Mouse (Mus musculus): Measurements from ENCODE around the gene Dnaaf5. TPM values are rescaled to one million over a fixed set of nuclear protein-coding genes. Genes with fewer than 3 reads are reported as not detected.

Gene Dnaaf5
- polyA plus RNA-seq, 1 experiment = 196 TPM

GRCm38 (mm10) chr5:139160899-139161298 lies 10.9 kb downstream of the Dnaaf5 start:
- TF ChIP-seq FLI1 (IDR thresholded peaks at IDR 0.05; ENCODE audit: low read length) = no peak
- TF ChIP-seq GATA1 (IDR thresholded peaks at IDR 0.05; ENCODE audit: borderline replicate concordance, low read length) = no peak
- no peaks in the 10 kb centered on the region for H3K9me3 ChIP-seq
- no peak overlapping the region for H3K4me3 ChIP-seq (replicated peaks)
- peaks cover 87% of the 10 kb centered on the region for H3K4me1 ChIP-seq
- no peaks in the 10 kb centered on the region for H3K27me3 ChIP-seq (replicated peaks)
- peaks cover 90% of the 10 kb centered on the region for H3K36me3 ChIP-seq (replicated peaks; ENCODE audit: low read length)

GRCm38 (mm10) chr5:139161632-139162031 lies 11.6 kb downstream of the Dnaaf5 start:
- no peak; the same call in 1 of the 2 replicates for TF ChIP-seq FLI1 (IDR thresholded peaks at IDR 0.05; ENCODE audit: low read length)
- TF ChIP-seq GATA1 (IDR thresholded peaks at IDR 0.05; ENCODE audit: borderline replicate concordance, low read length) = no peak
- Histone ChIP-seq H3K36me3 (replicated peaks; ENCODE audit: low read length) (peaks cover 90% of the 10 kb centered on the region), H3K4me3 (replicated peaks) (peak overlapping the region; percentile 87), H3K27me3 (replicated peaks) (no peaks in the 10 kb centered on the region), H3K4me1 (peaks cover 95% of the 10 kb centered on the region), H3K9me3 (no peaks in the 10 kb centered on the region)

- Histone ChIP-seq H3K36me3 (replicated peaks; ENCODE audit: low read length) (peaks cover 87% of the 10 kb centered on the region), H3K4me3 (replicated peaks) (peak overlapping the region; percentile 64), H3K9me3 (no peaks in the 10 kb centered on the region), H3K27me3 (replicated peaks) (no peaks in the 10 kb centered on the region), H3K4me1 (peaks cover 94% of the 10 kb centered on the region)
- TF ChIP-seq GATA1 (IDR thresholded peaks at IDR 0.05; ENCODE audit: borderline replicate concordance, low read length) (no peak), FLI1 (IDR thresholded peaks at IDR 0.05; ENCODE audit: low read length) (no peak)
These were observed 16.8 kb downstream of the Dnaaf5 start for GRCm38 (mm10) chr5:139166781-139167361.

GRCm38 (mm10) chr5:139167548-139167947 lies 17.5 kb downstream of the Dnaaf5 start:
- Histone ChIP-seq H3K9me3 (no peaks in the 10 kb centered on the region), H3K4me3 (replicated peaks) (peak overlapping the region; percentile 81), H3K4me1 (peaks cover 94% of the 10 kb centered on the region), H3K36me3 (replicated peaks; ENCODE audit: low read length) (peaks cover 88% of the 10 kb centered on the region), H3K27me3 (replicated peaks) (no peaks in the 10 kb centered on the region)
- TF ChIP-seq GATA1 (IDR thresholded peaks at IDR 0.05; ENCODE audit: borderline replicate concordance, low read length) = no peak
- TF ChIP-seq FLI1 (IDR thresholded peaks at IDR 0.05; ENCODE audit: low read length) = no peak

- Histone ChIP-seq H3K36me3 (replicated peaks; ENCODE audit: low read length) (peaks cover 79% of the 10 kb centered on the region), H3K4me3 (replicated peaks) (no peak overlapping the region), H3K4me1 (peaks cover 90% of the 10 kb centered on the region), H3K9me3 (no peaks in the 10 kb centered on the region), H3K27me3 (replicated peaks) (no peaks in the 10 kb centered on the region)
- TF ChIP-seq FLI1 (IDR thresholded peaks at IDR 0.05; ENCODE audit: low read length) = no peak
- TF ChIP-seq GATA1 (IDR thresholded peaks at IDR 0.05; ENCODE audit: borderline replicate concordance, low read length) = no peak
These were observed 21.9 kb downstream of the Dnaaf5 start for GRCm38 (mm10) chr5:139171929-139172328.

- H3K4me1 ChIP-seq = peaks cover 79% of the 10 kb centered on the region
- H3K4me3 ChIP-seq (replicated peaks) = peak overlapping the region; percentile 30
- no peaks in the 10 kb centered on the region for H3K9me3 ChIP-seq
- peaks cover 89% of the 10 kb centered on the region for H3K36me3 ChIP-seq (replicated peaks; ENCODE audit: low read length)
- TF ChIP-seq FLI1 (IDR thresholded peaks at IDR 0.05; ENCODE audit: low read length) = no peak
- TF ChIP-seq GATA1 (IDR thresholded peaks at IDR 0.05; ENCODE audit: borderline replicate concordance, low read length) = no peak
- H3K27me3 ChIP-seq (replicated peaks) = no peaks in the 10 kb centered on the region
These were observed 24.1 kb downstream of the Dnaaf5 start for GRCm38 (mm10) chr5:139174141-139174540.

GRCm38 (mm10) chr5:139174556-139175547 lies 24.8 kb downstream of the Dnaaf5 start:
- Histone ChIP-seq H3K36me3 (replicated peaks; ENCODE audit: low read length) (peaks cover 91% of the 10 kb centered on the region), H3K4me3 (replicated peaks) (peak overlapping the region; percentile 7), H3K9me3 (no peaks in the 10 kb centered on the region), H3K27me3 (replicated peaks) (no peaks in the 10 kb centered on the region), H3K4me1 (peaks cover 80% of the 10 kb centered on the region)
- TF ChIP-seq FLI1 (IDR thresholded peaks at IDR 0.05; ENCODE audit: low read length) (no peak), GATA1 (IDR thresholded peaks at IDR 0.05; ENCODE audit: borderline replicate concordance, low read length) (no peak)

- H3K4me3 ChIP-seq (replicated peaks) = no peak overlapping the region
- H3K9me3 ChIP-seq = no peaks in the 10 kb centered on the region
- H3K36me3 ChIP-seq (replicated peaks; ENCODE audit: low read length) = peaks cover 95% of the 10 kb centered on the region
- TF ChIP-seq GATA1 (IDR thresholded peaks at IDR 0.05; ENCODE audit: borderline replicate concordance, low read length) = no peak
- TF ChIP-seq FLI1 (IDR thresholded peaks at IDR 0.05; ENCODE audit: low read length) = no peak
- H3K4me1 ChIP-seq = peaks cover 42% of the 10 kb centered on the region
- H3K27me3 ChIP-seq (replicated peaks) = no peaks in the 10 kb centered on the region
These were observed 29.0 kb downstream of the Dnaaf5 start for GRCm38 (mm10) chr5:139178895-139179631.

GRCm38 (mm10) chr5:139183131-139183530 lies 33.1 kb downstream of the Dnaaf5 start:
- no peak overlapping the region for H3K4me3 ChIP-seq (replicated peaks)
- peaks cover 21% of the 10 kb centered on the region for H3K4me1 ChIP-seq
- TF ChIP-seq FLI1 (IDR thresholded peaks at IDR 0.05; ENCODE audit: low read length) (no peak), GATA1 (IDR thresholded peaks at IDR 0.05; ENCODE audit: borderline replicate concordance, low read length) (no peak)
- no peaks in the 10 kb centered on the region for H3K27me3 ChIP-seq (replicated peaks)
- H3K9me3 ChIP-seq = no peaks in the 10 kb centered on the region
- H3K36me3 ChIP-seq (replicated peaks; ENCODE audit: low read length) = peaks cover 99% of the 10 kb centered on the region

All from megakaryocyte, embryonic 14.5 days (primary cell).